Mouse (Mus musculus) testis, adult 10 weeks (tissue): ENCODE data around the gene Rflna. TPM values are rescaled to one million over a fixed set of nuclear protein-coding genes. Genes with fewer than 3 reads are reported as not detected.

ENCODE experiments used
- polyA plus RNA-seq: library from polyadenylated mRNA; stranded (reverse); fragments of 350-450 nt; fragmentation: Illumina TruSeq; extraction: RNeasy Lipid Tissue Mini Kit (QIAGEN cat#74804); gene quantifications from one replicate; pipeline ENCODE4 v1.2.3, GENCODE M21; 2014; ENCODE audit warnings: low read depth, low replicate concordance

Rflna gene
- not detected for polyA plus RNA-seq

GRCm38 (mm10) chr5:125002969-125003872, at the start of gene Rflna:
TSS of gene Rflna (plus strand) at chr5:125003221.

Other genes with a start within 250 kb of the Rflna start
- gene Ccdc92, start 140.8 kb upstream of the Rflna start, polyA plus RNA-seq = 23.5 TPM
- gene Zfp664, start 140.5 kb upstream of the Rflna start, polyA plus RNA-seq = 55.8 TPM
- 1.0 TPM for gene Ncor2, start 176.0 kb downstream of the Rflna start, polyA plus RNA-seq